Comparison of ENCODE assay signal across 20 mouse cellular contexts in genomic region chr3:72620802-72621201, GRCm38 (mm10).
A peak's percentile ranks its signal among the peaks of the same experiment; 100 is the strongest.
DNase-seq lines count a peak whose midpoint lies in the region; ATAC-seq and TF ChIP-seq lines count a peak whose summit lies in the region.
"Had no signal": no experiment of that assay in that cellular context is flagged by ENCODE, and none has a peak within 500 bp of the region (broad histone marks: within the 10 kb centered on the region; RNA-seq: fewer than 3 reads in every experiment).

No protein-coding gene starts in this region.

- no peaks in the 10 kb centered on the region for H3K9me3 ChIP-seq in forebrain, postnatal 0 days (ENCODE audit: low read length)
- no peaks in the 10 kb centered on the region for H3K9me3 ChIP-seq in forebrain, embryonic 15.5 days
- H3K9me3 ChIP-seq: forebrain, embryonic 10.5 days; forebrain, embryonic 13.5 days; hindbrain, embryonic 12.5 days; hindbrain, embryonic 15.5 days had no signal

- intact Hi-C loops in left cerebral cortex, postnatal 36 days (cut with DNase I): no loop called here
- intact Hi-C loops in left cerebral cortex, postnatal 25 days (cut with DNase I): no loop called here
- intact Hi-C loops in left cerebral cortex, adult 2 months (cut with DNase I): no loop called here

- no peak for TF ChIP-seq CTCF in forebrain, postnatal 0 days (IDR thresholded peaks at IDR 0.05; ENCODE audit: low read depth)
- TF ChIP-seq CTCF in left cerebral cortex, adult 2 months (IDR thresholded peaks at IDR 0.05): no peak

- H3K4me1 ChIP-seq in forebrain, postnatal 0 days (ENCODE audit: insufficient read depth): no peaks in the 10 kb centered on the region
- H3K4me1 ChIP-seq in forebrain, embryonic 15.5 days: no peaks in the 10 kb centered on the region
- H3K4me1 ChIP-seq: forebrain, embryonic 10.5 days; forebrain, embryonic 13.5 days; hindbrain, embryonic 12.5 days; hindbrain, embryonic 15.5 days had no signal

- no peak for DNase-seq in forebrain, postnatal 0 days
- DNase-seq in left cerebral cortex, adult 11 months (ENCODE audit: low spot score): peak; percentile 17
- no peak for DNase-seq in left cerebral cortex, postnatal 36 days (ENCODE audit: low spot score in 2 of 2)
- peak; percentile 24 to 52 for DNase-seq in left cerebral cortex, postnatal 25 days (ENCODE audit: low spot score in 2 of 2)
- DNase-seq in left cerebral cortex, adult 2 months (ENCODE audit: extremely low spot score in 1 of 2, low spot score in 2 of 2): no peak
- DNase-seq in gastrocnemius, postnatal 10 days: no peak
- DNase-seq: adrenal gland, adult 8-10 months; adrenal gland, postnatal 25 days; cerebellum, adult 18-20 months; cerebellum, adult 9-10 months; cerebellum, postnatal 14 days; gastrocnemius, postnatal 14 days; heart, adult 11 months had no signal

- no peaks in the 10 kb centered on the region for H3K36me3 ChIP-seq in forebrain, postnatal 0 days (ENCODE audit: insufficient read depth)
- no peaks in the 10 kb centered on the region for H3K36me3 ChIP-seq in forebrain, embryonic 15.5 days
- H3K36me3 ChIP-seq: forebrain, embryonic 10.5 days; hindbrain, embryonic 12.5 days; hindbrain, embryonic 15.5 days had no signal

- WGBS in forebrain, postnatal 0 days: 79% methylated on average over 5 of the region's 5 CpGs
- 85% methylated on average over 5 of the region's 5 CpGs for WGBS in forebrain, embryonic 15.5 days

- no peak overlapping the region for H3K9ac ChIP-seq in forebrain, postnatal 0 days
- no peak overlapping the region for H3K9ac ChIP-seq in forebrain, embryonic 15.5 days (replicated peaks)
- H3K9ac ChIP-seq: forebrain, embryonic 13.5 days; hindbrain, embryonic 12.5 days; hindbrain, embryonic 15.5 days had no signal

- no peaks in the 10 kb centered on the region for H3K27me3 ChIP-seq in forebrain, postnatal 0 days (ENCODE audit: insufficient read depth, low read length)
- H3K27me3 ChIP-seq in forebrain, embryonic 15.5 days: no peaks in the 10 kb centered on the region
- H3K27me3 ChIP-seq: forebrain, embryonic 13.5 days; hindbrain, embryonic 12.5 days; hindbrain, embryonic 15.5 days had no signal

- H3K4me3 ChIP-seq in forebrain, postnatal 0 days (ENCODE audit: low read depth, low read length): no peak overlapping the region
- no peak overlapping the region for H3K4me3 ChIP-seq in forebrain, embryonic 15.5 days
- no peak overlapping the region for H3K4me3 ChIP-seq in left cerebral cortex, adult 2 months
- H3K4me3 ChIP-seq: forebrain, embryonic 10.5 days; forebrain, embryonic 13.5 days; hindbrain, embryonic 12.5 days; hindbrain, embryonic 15.5 days had no signal

- H3K4me2 ChIP-seq in forebrain, postnatal 0 days (ENCODE audit: low read depth): no peak overlapping the region
- no peak overlapping the region for H3K4me2 ChIP-seq in forebrain, embryonic 15.5 days (replicated peaks)
- H3K4me2 ChIP-seq: forebrain, embryonic 13.5 days; heart, embryonic 11.5 days; hindbrain, embryonic 12.5 days; hindbrain, embryonic 15.5 days had no signal

- ATAC-seq in forebrain, postnatal 0 days: peak; percentile 42
- no peak for ATAC-seq in forebrain, embryonic 15.5 days (replicated peaks)
- ATAC-seq: activated CD4-positive, CD25-positive, alpha-beta regulatory T cell, adult 4 months; forebrain, embryonic 13.5 days had no signal

- H3K27ac ChIP-seq in forebrain, postnatal 0 days (ENCODE audit: low read depth, low read length): no peak overlapping the region
- no peak overlapping the region for H3K27ac ChIP-seq in forebrain, embryonic 15.5 days (replicated peaks)
- no peak overlapping the region for H3K27ac ChIP-seq in left cerebral cortex, adult 2 months
- H3K27ac ChIP-seq: forebrain, embryonic 10.5 days; forebrain, embryonic 13.5 days; hindbrain, embryonic 12.5 days; hindbrain, embryonic 15.5 days had no signal

Comparison
In these comparisons a context has a peak if more than half of its experiments do, and no peak if none do; other contexts are left out.
1. DNase-seq: peak in left cerebral cortex, adult 11 months (single experiment) and left cerebral cortex, postnatal 25 days (2 of 2); none in forebrain, postnatal 0 days (single experiment), left cerebral cortex, postnatal 36 days (0 of 2), left cerebral cortex, adult 2 months (0 of 2) and gastrocnemius, postnatal 10 days (single experiment).